Comparison of ENCODE assay signal across 15 mouse cellular contexts in genomic region chr7:113672779-113673595, GRCm38 (mm10).
DNase-seq lines count a peak whose midpoint lies in the region; ATAC-seq and TF ChIP-seq lines count a peak whose summit lies in the region.
"Had no signal": no experiment of that assay in that cellular context is flagged by ENCODE, and none has a peak within 500 bp of the region (broad histone marks: within the 10 kb centered on the region; RNA-seq: fewer than 3 reads in every experiment).

No protein-coding gene starts in this region.

- no peak for DNase-seq in layer of hippocampus, adult 2 months (ENCODE audit: low spot score in 2 of 2)
- no peak for DNase-seq in layer of hippocampus, adult 18-20 months (ENCODE audit: low spot score in 2 of 2)
- DNase-seq in forebrain, embryonic 14.5 days (ENCODE audit: low spot score): peak; percentile 16
- DNase-seq in hindbrain, postnatal 0 days (ENCODE audit: low spot score): peak; percentile 39
- no peak for DNase-seq in adrenal gland, adult 8-10 months
- DNase-seq in thymus, postnatal 10 days (ENCODE audit: low spot score in 2 of 2): no peak
- DNase-seq: cerebellum, postnatal 10 days; heart, postnatal 4 days; kidney, postnatal 36 days; lung, embryonic 14.5 days had no signal

- H3K4me1 ChIP-seq in forebrain, embryonic 14.5 days (ENCODE audit: control insufficient read depth, insufficient read depth, low read length): peaks cover 4% of the 10 kb centered on the region
- peaks cover 9% of the 10 kb centered on the region; the same call in 1 of the 2 replicates for H3K4me1 ChIP-seq in hindbrain, postnatal 0 days (ENCODE audit: insufficient read depth, low read length)
- peaks cover 20% of the 10 kb centered on the region for H3K4me1 ChIP-seq in neural tube, embryonic 13.5 days (replicated peaks)
- H3K4me1 ChIP-seq in intestine, postnatal 0 days (replicated peaks; ENCODE audit: control insufficient read depth, insufficient read depth, low read length): no peaks in the 10 kb centered on the region
- H3K4me1 ChIP-seq: limb, embryonic 13.5 days had no signal

- no peaks in the 10 kb centered on the region for H3K27me3 ChIP-seq in forebrain, embryonic 14.5 days (replicated peaks; ENCODE audit: control insufficient read depth, insufficient read depth, low read length)
- no peaks in the 10 kb centered on the region for H3K27me3 ChIP-seq in hindbrain, postnatal 0 days (ENCODE audit: insufficient read depth, low read length)
- H3K27me3 ChIP-seq in neural tube, embryonic 13.5 days: peaks cover 3% of the 10 kb centered on the region
- H3K27me3 ChIP-seq in intestine, postnatal 0 days (replicated peaks; ENCODE audit: control insufficient read depth, insufficient read depth, low read length): no peaks in the 10 kb centered on the region
- H3K27me3 ChIP-seq: limb, embryonic 13.5 days had no signal

- WGBS in forebrain, embryonic 14.5 days: 32% methylated on average over 18 of the region's 18 CpGs
- 29% methylated on average over 18 of the region's 18 CpGs for WGBS in hindbrain, postnatal 0 days
- 21% methylated on average over 18 of the region's 18 CpGs for WGBS in neural tube, embryonic 13.5 days
- 60% methylated on average over 18 of the region's 18 CpGs for WGBS in intestine, postnatal 0 days

- no peak overlapping the region for H3K27ac ChIP-seq in layer of hippocampus, adult 2 months
- H3K27ac ChIP-seq in forebrain, embryonic 14.5 days (ENCODE audit: low read depth, low read length): no peak overlapping the region
- H3K27ac ChIP-seq in hindbrain, postnatal 0 days: no peak overlapping the region
- peak overlapping the region; percentile 52 for H3K27ac ChIP-seq in neural tube, embryonic 13.5 days (replicated peaks)
- no peak overlapping the region for H3K27ac ChIP-seq in intestine, postnatal 0 days (ENCODE audit: low read depth, low read length)
- H3K27ac ChIP-seq: left cerebral cortex, adult 2 months; limb, embryonic 13.5 days had no signal

- no peak for ATAC-seq in forebrain, embryonic 14.5 days
- peak; percentile 64; the same call in 1 of the 2 replicates for ATAC-seq in hindbrain, postnatal 0 days
- peak; percentile 62; the same call in 1 of the 2 replicates for ATAC-seq in neural tube, embryonic 13.5 days (ENCODE audit: low read depth)
- no peak for ATAC-seq in intestine, postnatal 0 days
- ATAC-seq: CD4-positive, CD25-positive, alpha-beta regulatory T cell, adult 4 months had no signal

- no peak for TF ChIP-seq CTCF in layer of hippocampus, adult 2 months (conservative IDR thresholded peaks at IDR 0.05)
- TF ChIP-seq CTCF in hindbrain, postnatal 0 days (IDR thresholded peaks at IDR 0.05; ENCODE audit: low read depth): no peak
- no peak for TF ChIP-seq CTCF in intestine, postnatal 0 days (IDR thresholded peaks at IDR 0.05; ENCODE audit: low read depth)

- no peak overlapping the region for H3K9ac ChIP-seq in forebrain, embryonic 14.5 days (ENCODE audit: low read length)
- H3K9ac ChIP-seq in hindbrain, postnatal 0 days (replicated peaks; ENCODE audit: low read length): no peak overlapping the region
- H3K9ac ChIP-seq in neural tube, embryonic 13.5 days: no peak overlapping the region
- H3K9ac ChIP-seq in intestine, postnatal 0 days (ENCODE audit: low read depth, low read length): no peak overlapping the region
- H3K9ac ChIP-seq: limb, embryonic 13.5 days; lung, embryonic 14.5 days had no signal

- no peaks in the 10 kb centered on the region for H3K36me3 ChIP-seq in forebrain, embryonic 14.5 days (ENCODE audit: control insufficient read depth, insufficient read depth, low read length)
- no peaks in the 10 kb centered on the region for H3K36me3 ChIP-seq in hindbrain, postnatal 0 days (ENCODE audit: insufficient read depth, low read length)
- H3K36me3 ChIP-seq in neural tube, embryonic 13.5 days: no peaks in the 10 kb centered on the region
- H3K36me3 ChIP-seq in intestine, postnatal 0 days (ENCODE audit: control insufficient read depth, insufficient read depth): no peaks in the 10 kb centered on the region
- H3K36me3 ChIP-seq: limb, embryonic 13.5 days had no signal

- H3K4me3 ChIP-seq in layer of hippocampus, adult 2 months: peak overlapping the region; percentile 10; the same call in 1 of the 2 replicates
- H3K4me3 ChIP-seq in forebrain, embryonic 14.5 days (ENCODE audit: low read depth, low read length): no peak overlapping the region
- H3K4me3 ChIP-seq in hindbrain, postnatal 0 days (ENCODE audit: low read length): no peak overlapping the region
- peak overlapping the region; percentile 11; the same call in 1 of the 2 replicates for H3K4me3 ChIP-seq in neural tube, embryonic 13.5 days
- no peak overlapping the region for H3K4me3 ChIP-seq in intestine, postnatal 0 days (ENCODE audit: low read depth, low read length)
- H3K4me3 ChIP-seq: left cerebral cortex, adult 2 months; limb, embryonic 13.5 days had no signal

- no peaks in the 10 kb centered on the region for H3K9me3 ChIP-seq in forebrain, embryonic 14.5 days (replicated peaks; ENCODE audit: control insufficient read depth, low read length)
- H3K9me3 ChIP-seq in hindbrain, postnatal 0 days (ENCODE audit: low read length): no peaks in the 10 kb centered on the region
- H3K9me3 ChIP-seq in neural tube, embryonic 13.5 days: no peaks in the 10 kb centered on the region
- no peaks in the 10 kb centered on the region for H3K9me3 ChIP-seq in intestine, postnatal 0 days (ENCODE audit: control insufficient read depth)
- H3K9me3 ChIP-seq: limb, embryonic 13.5 days had no signal

- H3K4me2 ChIP-seq in forebrain, embryonic 14.5 days (ENCODE audit: low read length): peak overlapping the region; percentile 28; the same call in 1 of the 2 replicates
- H3K4me2 ChIP-seq in hindbrain, postnatal 0 days (ENCODE audit: low read depth, low read length): peak overlapping the region; percentile 41; the same call in 1 of the 2 replicates
- H3K4me2 ChIP-seq in neural tube, embryonic 13.5 days: peak overlapping the region; percentile 46
- no peak overlapping the region for H3K4me2 ChIP-seq in intestine, postnatal 0 days (replicated peaks; ENCODE audit: low read depth)
- H3K4me2 ChIP-seq: limb, embryonic 13.5 days; lung, embryonic 14.5 days had no signal

Comparison
In these comparisons a context has a peak if more than half of its experiments do, and no peak if none do; other contexts are left out.
1. DNase-seq: peak in forebrain, embryonic 14.5 days (single experiment) and hindbrain, postnatal 0 days (single experiment); none in layer of hippocampus, adult 2 months (0 of 2), layer of hippocampus, adult 18-20 months (0 of 2), adrenal gland, adult 8-10 months (single experiment) and thymus, postnatal 10 days (0 of 2).
2. H3K4me3 ChIP-seq: peak in layer of hippocampus, adult 2 months (single experiment) and neural tube, embryonic 13.5 days (single experiment); none in forebrain, embryonic 14.5 days (single experiment), hindbrain, postnatal 0 days (single experiment) and intestine, postnatal 0 days (single experiment).
3. ATAC-seq: peak in hindbrain, postnatal 0 days (single experiment) and neural tube, embryonic 13.5 days (single experiment); none in forebrain, embryonic 14.5 days (single experiment) and intestine, postnatal 0 days (single experiment).